Mouse (Mus musculus) forebrain, embryonic 16.5 days (tissue): ENCODE results near the gene Rtl10. TPM values are rescaled to one million over a fixed set of nuclear protein-coding genes. Genes with fewer than 3 reads are reported as not detected.

Experiments used
- ATAC-seq: fragments of 200-750 bp; cut with Nextera tagmentation; 2 replicates; pipeline ENCODE4 v1.8.0; 2017; ENCODE audit warnings: mild to moderate bottlenecking, moderate library complexity
- H3K27ac ChIP-seq: fragments of 300-500 bp; sonication (generic); 2 replicates; pipeline ENCODE4 v1.5.1; 2014; ENCODE audit warnings: low read length, control low read depth
- H3K27me3 ChIP-seq: fragments of 300-500 bp; sonication (generic); replicated peaks from 2 replicates; pipeline ENCODE4 v1.6.1; 2014; ENCODE audit warnings: low read length; ENCODE audit not compliant: control insufficient read depth, insufficient read depth
- H3K36me3 ChIP-seq: fragments of 300-500 bp; sonication (generic); 2 replicates; pipeline ENCODE4 v1.6.1; 2014; ENCODE audit not compliant: control insufficient read depth, insufficient read depth
- H3K4me1 ChIP-seq: fragments of 300-500 bp; sonication (generic); replicated peaks from 2 replicates; pipeline ENCODE4 v1.6.1; 2014; ENCODE audit warnings: low read length; ENCODE audit not compliant: control insufficient read depth, insufficient read depth
- H3K4me2 ChIP-seq: fragments of 300-500 bp; sonication (generic); 2 replicates; pipeline ENCODE4 v1.6.1; 2014; ENCODE audit warnings: mild to moderate bottlenecking, low read length, control low read depth
- H3K4me3 ChIP-seq: fragments of 300-500 bp; sonication (generic); replicated peaks from 2 replicates; pipeline ENCODE4 v1.5.1; 2014; ENCODE audit warnings: mild to moderate bottlenecking, low read length, control low read depth
- H3K9ac ChIP-seq: fragments of 300-500 bp; sonication (generic); replicated peaks from 2 replicates; pipeline ENCODE4 v1.6.1; 2014; ENCODE audit warnings: low read depth, low read length, control low read depth
- H3K9me3 ChIP-seq: fragments of 300-500 bp; sonication (generic); 2 replicates; pipeline ENCODE4 v1.6.1; 2016; ENCODE audit warnings: low read length; ENCODE audit not compliant: control insufficient read depth
- WGBS: fragments of 180-500 bp; shearing (Covaris S2); extraction: QIAGEN DNeasy Blood & Tissue Kit; methylation state at CpG from one replicate; pipeline ENCODE4 v1.1.7; 2014; 5-methylcytosine and 5-hydroxymethylcytosine counted together
- polyA plus RNA-seq: library from polyadenylated mRNA; unstranded; fragments of >200 nt; fragmentation: Nextera tagmentation; extraction: Ambion mirVana; gene quantifications from 2 replicates; pipeline ENCODE4 v1.2.1, GENCODE M21; 2015

Rtl10 gene
- polyA plus RNA-seq, 1 experiment from 2014 or later = 3.4 TPM

- Histone ChIP-seq H3K36me3 (no peaks in the 10 kb centered on the region), H3K9ac (no peak overlapping the region), H3K9me3 (no peaks in the 10 kb centered on the region), H3K27ac (no peak overlapping the region), H3K4me2 (no peak overlapping the region), H3K27me3 (no peaks in the 10 kb centered on the region), H3K4me1 (peaks cover 14% of the 10 kb centered on the region), H3K4me3 (no peak overlapping the region)
- ATAC-seq = no peak
- 96% methylated on average over 3 of the region's 3 CpGs for WGBS
Measured at GRCm38 (mm10) chr16:18460826-18461225, 37.9 kb upstream of the Rtl10 start.

- Histone ChIP-seq H3K9ac (no peak overlapping the region), H3K36me3 (no peaks in the 10 kb centered on the region), H3K9me3 (no peaks in the 10 kb centered on the region), H3K27ac (no peak overlapping the region), H3K4me3 (no peak overlapping the region), H3K27me3 (no peaks in the 10 kb centered on the region), H3K4me2 (no peak overlapping the region), H3K4me1 (peaks cover 14% of the 10 kb centered on the region)
- 71% methylated on average over 9 of the region's 9 CpGs for WGBS
- ATAC-seq = no peak
Measured at GRCm38 (mm10) chr16:18462031-18462430, 36.7 kb upstream of the Rtl10 start.

GRCm38 (mm10) chr16:18462598-18462997 lies 36.1 kb upstream of the Rtl10 start:
- Histone ChIP-seq H3K9me3 (no peaks in the 10 kb centered on the region), H3K36me3 (no peaks in the 10 kb centered on the region), H3K4me2 (no peak overlapping the region), H3K27me3 (no peaks in the 10 kb centered on the region), H3K4me3 (no peak overlapping the region), H3K9ac (no peak overlapping the region), H3K4me1 (peaks cover 14% of the 10 kb centered on the region), H3K27ac (no peak overlapping the region)
- 50% methylated on average over 8 of the region's 8 CpGs for WGBS
- ATAC-seq = no peak

GRCm38 (mm10) chr16:18464271-18464670 lies 34.4 kb upstream of the Rtl10 start:
- H3K36me3 ChIP-seq = no peaks in the 10 kb centered on the region
- no peak for ATAC-seq
- no peak overlapping the region for H3K9ac ChIP-seq
- H3K4me2 ChIP-seq = no peak overlapping the region
- WGBS = 76% methylated on average over 3 of the region's 3 CpGs
- H3K27ac ChIP-seq = no peak overlapping the region
- no peaks in the 10 kb centered on the region for H3K27me3 ChIP-seq
- no peaks in the 10 kb centered on the region for H3K9me3 ChIP-seq
- peaks cover 10% of the 10 kb centered on the region for H3K4me1 ChIP-seq
- no peak overlapping the region for H3K4me3 ChIP-seq

- Histone ChIP-seq H3K4me2 (no peak overlapping the region), H3K4me1 (no peaks in the 10 kb centered on the region), H3K36me3 (no peaks in the 10 kb centered on the region), H3K27me3 (no peaks in the 10 kb centered on the region), H3K27ac (no peak overlapping the region), H3K9ac (no peak overlapping the region), H3K9me3 (no peaks in the 10 kb centered on the region), H3K4me3 (no peak overlapping the region)
- ATAC-seq = no peak
- 6% methylated on average over 1 of the region's 1 CpGs for WGBS
Measured at GRCm38 (mm10) chr16:18470829-18471228, 27.9 kb upstream of the Rtl10 start.

GRCm38 (mm10) chr16:18471381-18471955 lies 27.2 kb upstream of the Rtl10 start:
- H3K27ac ChIP-seq = no peak overlapping the region
- ATAC-seq = no peak
- H3K4me1 ChIP-seq = no peaks in the 10 kb centered on the region
- no peak overlapping the region for H3K4me3 ChIP-seq
- WGBS = 89% methylated on average over 11 of the region's 11 CpGs
- no peaks in the 10 kb centered on the region for H3K27me3 ChIP-seq
- no peaks in the 10 kb centered on the region; the same call in 1 of the 2 replicates for H3K36me3 ChIP-seq
- no peaks in the 10 kb centered on the region for H3K9me3 ChIP-seq
- H3K4me2 ChIP-seq = no peak overlapping the region
- H3K9ac ChIP-seq = no peak overlapping the region

GRCm38 (mm10) chr16:18471976-18472375 lies 26.7 kb upstream of the Rtl10 start:
- Histone ChIP-seq H3K9ac (no peak overlapping the region), H3K9me3 (no peaks in the 10 kb centered on the region), H3K4me2 (no peak overlapping the region), H3K27me3 (no peaks in the 10 kb centered on the region), H3K36me3 (no peaks in the 10 kb centered on the region; the same call in 1 of the 2 replicates), H3K4me3 (no peak overlapping the region), H3K27ac (no peak overlapping the region), H3K4me1 (no peaks in the 10 kb centered on the region)
- 92% methylated on average over 6 of the region's 6 CpGs for WGBS
- ATAC-seq = no peak

- WGBS = 49% methylated on average over 4 of the region's 4 CpGs
- no peak for ATAC-seq
Measured at GRCm38 (mm10) chr16:18472416-18472815, 26.3 kb upstream of the Rtl10 start.

GRCm38 (mm10) chr16:18472976-18473375 lies 25.7 kb upstream of the Rtl10 start:
- WGBS = 94% methylated on average over 8 of the region's 8 CpGs

More at GRCm38 (mm10) chr16:18472416-18472815, 26.3 kb upstream of the Rtl10 start:
- Histone ChIP-seq H3K4me1 (no peaks in the 10 kb centered on the region), H3K36me3 (no peaks in the 10 kb centered on the region; the same call in 1 of the 2 replicates), H3K9me3 (no peaks in the 10 kb centered on the region), H3K27ac (no peak overlapping the region), H3K27me3 (no peaks in the 10 kb centered on the region), H3K4me3 (no peak overlapping the region), H3K4me2 (no peak overlapping the region), H3K9ac (no peak overlapping the region)

GRCm38 (mm10) chr16:18474021-18474420 lies 24.7 kb upstream of the Rtl10 start:
- WGBS = 83% methylated on average over 2 of the region's 2 CpGs
- no peak for ATAC-seq
- no peak overlapping the region for H3K4me3 ChIP-seq

More at GRCm38 (mm10) chr16:18472976-18473375, 25.7 kb upstream of the Rtl10 start:
- Histone ChIP-seq H3K4me2 (no peak overlapping the region), H3K9me3 (no peaks in the 10 kb centered on the region), H3K9ac (no peak overlapping the region), H3K27me3 (no peaks in the 10 kb centered on the region), H3K27ac (no peak overlapping the region), H3K36me3 (no peaks in the 10 kb centered on the region; the same call in 1 of the 2 replicates), H3K4me1 (no peaks in the 10 kb centered on the region), H3K4me3 (no peak overlapping the region)
- ATAC-seq = no peak

More at GRCm38 (mm10) chr16:18474021-18474420, 24.7 kb upstream of the Rtl10 start:
- no peaks in the 10 kb centered on the region for H3K27me3 ChIP-seq
- no peaks in the 10 kb centered on the region for H3K9me3 ChIP-seq
- no peak overlapping the region for H3K9ac ChIP-seq
- no peaks in the 10 kb centered on the region for H3K4me1 ChIP-seq
- no peak overlapping the region for H3K27ac ChIP-seq
- no peaks in the 10 kb centered on the region; the same call in 1 of the 2 replicates for H3K36me3 ChIP-seq
- no peak overlapping the region for H3K4me2 ChIP-seq
